Comparison of ENCODE assay signal across 8 mouse cellular contexts in genomic region chr11:120510375-120511030, GRCm38 (mm10). TPM values are rescaled to one million over a fixed set of nuclear protein-coding genes. Genes with fewer than 3 reads are reported as not detected.
DNase-seq lines count a peak whose midpoint lies in the region; ATAC-seq and TF ChIP-seq lines count a peak whose summit lies in the region.

No protein-coding gene starts in this region.

- H3K27ac ChIP-seq in heart, embryonic 10.5 days: peak overlapping the region; percentile 85
- H3K27ac ChIP-seq in bone marrow macrophage, adult 2 months (ENCODE audit: insufficient read depth, low read depth, low read length): peak overlapping the region; percentile 64
- H3K27ac ChIP-seq in hindbrain, embryonic 13.5 days: no peak overlapping the region; the same call in 1 of the 2 replicates

- no peak for TF ChIP-seq POLR2A in bone marrow macrophage, adult 2 months (IDR thresholded peaks at IDR 0.05; ENCODE audit: borderline replicate concordance, low read depth, low read length)

- H3K4me2 ChIP-seq in hindbrain, embryonic 13.5 days: peak overlapping the region; percentile 37

- H3K4me3 ChIP-seq in heart, embryonic 10.5 days: peak overlapping the region; percentile 52
- peak overlapping the region; percentile 49 for H3K4me3 ChIP-seq in bone marrow macrophage, adult 2 months (ENCODE audit: insufficient read depth, low read length)
- H3K4me3 ChIP-seq in hindbrain, embryonic 13.5 days: peak overlapping the region; percentile 15; the same call in 1 of the 2 replicates

- no peaks in the 10 kb centered on the region for H3K36me3 ChIP-seq in heart, embryonic 10.5 days
- no peaks in the 10 kb centered on the region for H3K36me3 ChIP-seq in hindbrain, embryonic 13.5 days

- intact Hi-C loops in left cerebral cortex, postnatal 10 days (cut with DNase I): no loop called here

- TF ChIP-seq CTCF in bone marrow macrophage, adult 2 months (IDR thresholded peaks at IDR 0.05; ENCODE audit: low read depth, low read length): no peak

- peak overlapping the region; percentile 49; the same call in 1 of the 2 replicates for H3K9ac ChIP-seq in hindbrain, embryonic 13.5 days

- DNase-seq in heart, embryonic 10.5 days (ENCODE audit: low spot score): no peak
- no peak for DNase-seq in heart, adult 9 months (ENCODE audit: low spot score in 2 of 2)
- peak; percentile 26 for DNase-seq in mesoderm, embryonic 11.5 days (ENCODE audit: low read depth, low spot score)
- peak; percentile 56 for DNase-seq in thymus, postnatal 4 days
- DNase-seq in left cerebral cortex, postnatal 10 days (ENCODE audit: extremely low spot score in 1 of 2, low spot score in 2 of 2): no peak

- H3K9me3 ChIP-seq in heart, embryonic 10.5 days: no peaks in the 10 kb centered on the region
- no peaks in the 10 kb centered on the region for H3K9me3 ChIP-seq in hindbrain, embryonic 13.5 days

- peaks cover 18% of the 10 kb centered on the region for H3K4me1 ChIP-seq in heart, embryonic 10.5 days
- peaks cover 9% of the 10 kb centered on the region for H3K4me1 ChIP-seq in bone marrow macrophage, adult 2 months (ENCODE audit: control insufficient read depth, insufficient read depth, low read length)
- peaks cover 11% of the 10 kb centered on the region for H3K4me1 ChIP-seq in hindbrain, embryonic 13.5 days (replicated peaks)

- WGBS in heart, embryonic 10.5 days: 6% methylated on average over 16 of the region's 16 CpGs
- 12% methylated on average over 16 of the region's 16 CpGs for WGBS in hindbrain, embryonic 13.5 days

- H3K27me3 ChIP-seq in heart, embryonic 10.5 days (ENCODE audit: insufficient read depth, poor library complexity, severe bottlenecking): no peaks in the 10 kb centered on the region
- H3K27me3 ChIP-seq in hindbrain, embryonic 13.5 days: 0 out of 2 replicates have a peak, but pooled peaks cover 4% of the 10 kb centered on the region

- no peak for ATAC-seq in hindbrain, embryonic 13.5 days (ENCODE audit: low FRiP score)
- no peak for ATAC-seq in inflammation-experienced regulatory T-cells, adult 6 months

RNA-seq across cellular contexts. Expression of gene Slc25a10, which starts 18.9 kb away (rescaled TPM):
- 55.6 and 56.6 TPM in 2 replicates for polyA plus RNA-seq in heart, embryonic 10.5 days (2016; fragmentation: Nextera tagmentation; extraction: Ambion mirVana)
- polyA plus RNA-seq in bone marrow macrophage, adult 2 months (2012; ENCODE audit: insufficient read depth, insufficient read length, missing spikeins): 62.9 and 65.6 TPM in 2 replicates
- polyA plus RNA-seq in hindbrain, embryonic 13.5 days (2015; fragmentation: Nextera tagmentation; extraction: Ambion mirVana): 32.0 and 32.8 TPM in 2 replicates
- polyA plus RNA-seq in inflammation-experienced regulatory T-cells, adult 6 months (2017; shearing (Covaris generic)): 10 to 100 TPM; 12.4 to 14.3 (median 12.7) TPM
- total RNA-seq in left cerebral cortex, postnatal 10 days (2021): 10 to 100 TPM; 23.4 to 26.6 TPM

RNA-seq across cellular contexts. Expression of gene Gcgr, which starts 20.0 kb away (rescaled TPM):
- 0.26 and 2.2 TPM in 2 replicates for polyA plus RNA-seq in heart, embryonic 10.5 days (2016; fragmentation: Nextera tagmentation; extraction: Ambion mirVana)
- not detected in 2 replicates for polyA plus RNA-seq in bone marrow macrophage, adult 2 months (2012; ENCODE audit: insufficient read depth, insufficient read length, missing spikeins)
- 0.19 and 0.30 TPM in 2 replicates for polyA plus RNA-seq in hindbrain, embryonic 13.5 days (2015; fragmentation: Nextera tagmentation; extraction: Ambion mirVana)
- polyA plus RNA-seq in inflammation-experienced regulatory T-cells, adult 6 months (2017; shearing (Covaris generic)): not detected
- under 1 TPM in 1 of 2 experiments, not detected in 1; 0.26 TPM for total RNA-seq in left cerebral cortex, postnatal 10 days (2021)

RNA-seq across cellular contexts. Expression of gene Mrpl12, which starts 26.1 kb away (rescaled TPM):
- 259 and 270 TPM in 2 replicates for polyA plus RNA-seq in heart, embryonic 10.5 days (2016; fragmentation: Nextera tagmentation; extraction: Ambion mirVana)
- polyA plus RNA-seq in bone marrow macrophage, adult 2 months (2012; ENCODE audit: insufficient read depth, insufficient read length, missing spikeins): 43.3 and 46.7 TPM in 2 replicates
- polyA plus RNA-seq in hindbrain, embryonic 13.5 days (2015; fragmentation: Nextera tagmentation; extraction: Ambion mirVana): 108 TPM in 2 replicates
- 10 to 100 TPM; 54.6 to 78.9 (median 73.0) TPM for polyA plus RNA-seq in inflammation-experienced regulatory T-cells, adult 6 months (2017; shearing (Covaris generic))
- 10 to 100 TPM; 76.6 to 79.1 TPM for total RNA-seq in left cerebral cortex, postnatal 10 days (2021)

RNA-seq across cellular contexts. Expression of gene Mcrip1, which starts 39.0 kb away (rescaled TPM):
- polyA plus RNA-seq in heart, embryonic 10.5 days (2016; fragmentation: Nextera tagmentation; extraction: Ambion mirVana): 153 and 186 TPM in 2 replicates
- polyA plus RNA-seq in bone marrow macrophage, adult 2 months (2012; ENCODE audit: insufficient read depth, insufficient read length, missing spikeins): 63.5 and 64.0 TPM in 2 replicates
- polyA plus RNA-seq in hindbrain, embryonic 13.5 days (2015; fragmentation: Nextera tagmentation; extraction: Ambion mirVana): 234 and 241 TPM in 2 replicates
- polyA plus RNA-seq in inflammation-experienced regulatory T-cells, adult 6 months (2017; shearing (Covaris generic)): 100 to 1,000 TPM in 2 of 3 experiments, 10 to 100 TPM in 1; 93.4 to 136 (median 107) TPM
- total RNA-seq in left cerebral cortex, postnatal 10 days (2021): 100 to 1,000 TPM; 103 to 110 TPM

RNA-seq across cellular contexts. Expression of gene Ppp1r27, which starts 40.4 kb away (rescaled TPM):
- not detected in 2 replicates for polyA plus RNA-seq in heart, embryonic 10.5 days (2016; fragmentation: Nextera tagmentation; extraction: Ambion mirVana)
- polyA plus RNA-seq in bone marrow macrophage, adult 2 months (2012; ENCODE audit: insufficient read depth, insufficient read length, missing spikeins): not detected in 2 replicates
- not detected in 2 replicates for polyA plus RNA-seq in hindbrain, embryonic 13.5 days (2015; fragmentation: Nextera tagmentation; extraction: Ambion mirVana)
- not detected for polyA plus RNA-seq in inflammation-experienced regulatory T-cells, adult 6 months (2017; shearing (Covaris generic))
- total RNA-seq in left cerebral cortex, postnatal 10 days (2021): not detected

Comparison
In these comparisons a context has a peak if more than half of its experiments do, and no peak if none do; other contexts are left out.
1. DNase-seq: peak in mesoderm, embryonic 11.5 days (single experiment) and thymus, postnatal 4 days (single experiment); none in heart, embryonic 10.5 days (single experiment), heart, adult 9 months (0 of 2) and left cerebral cortex, postnatal 10 days (0 of 2).
2. Peak in every context shown above with its lines, with median percentiles within 50 percentile points of each other: H3K4me3 ChIP-seq.